Mouse (Mus musculus) urinary bladder, postnatal 36 days (tissue): Measurements from ENCODE around the gene Dazap1.
"Not testable (repeated sequence)": the region's sequence is repeated elsewhere in the genome, so short reads cannot be mapped to it uniquely, and the experiment has no call there.

Source experiments
- DNase-seq, 2 experiments: peaks; one replicate each; pipeline ENCODE4 v3.0.0; 2022; ENCODE audit warnings: low spot score in 2 of 2, mixed read lengths in 1 of 2

Gene Dazap1

DNA sequence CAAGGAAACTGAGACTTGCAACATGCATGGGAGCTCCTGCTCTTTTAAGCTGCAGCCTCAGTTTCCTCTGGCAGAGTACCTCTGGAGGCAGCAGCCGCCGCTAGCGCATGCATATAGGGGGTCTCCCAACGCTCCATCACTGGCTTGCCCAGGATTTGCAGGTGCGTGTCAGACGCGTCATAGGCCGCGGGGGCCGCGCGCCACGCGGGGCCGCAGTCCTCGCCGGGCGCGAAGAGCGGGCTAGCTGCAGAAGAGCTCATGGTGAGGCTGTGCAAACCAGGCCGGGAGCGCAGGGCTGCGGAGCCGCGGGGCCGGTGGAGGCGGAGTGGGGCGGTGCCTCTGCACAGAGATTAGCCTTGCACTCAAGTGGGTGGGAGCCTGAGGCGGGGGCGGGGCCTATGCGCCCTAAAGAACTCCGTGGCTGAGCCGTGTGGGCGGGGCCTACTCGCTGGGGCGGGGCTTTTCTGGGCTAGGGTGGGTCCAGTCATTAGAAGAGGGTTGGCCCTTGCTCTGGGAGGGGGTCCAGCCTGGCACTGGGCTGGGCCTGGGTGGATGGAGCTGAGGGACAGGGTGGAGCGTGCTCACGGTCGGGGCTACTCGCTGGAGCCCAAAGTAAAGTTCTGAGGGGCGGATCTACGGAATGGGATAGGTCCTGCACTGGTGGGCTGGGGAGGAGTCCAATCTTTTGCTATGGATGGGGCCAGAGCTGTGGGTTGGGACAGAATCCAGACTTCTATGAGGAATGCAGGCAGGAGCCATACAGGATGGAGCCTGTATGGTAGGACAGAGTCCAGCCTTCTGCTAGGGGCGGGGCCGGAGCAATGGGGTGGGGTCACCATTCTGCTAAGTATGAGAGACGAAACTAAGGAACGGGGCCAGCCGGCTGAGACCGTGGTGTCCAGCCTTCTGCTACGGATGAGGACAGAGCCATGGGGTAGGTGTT is at the start of gene Dazap1, which contains the start of gene Gamt:
Gene Dazap1 (plus strand): TSS at position 845 of the 943 bp plus-strand sequence.
Gene Gamt (minus strand): TSS at position 371 of the 943 bp plus-strand sequence.
- DNase-seq = peak; percentile 97 to 99

DNA sequence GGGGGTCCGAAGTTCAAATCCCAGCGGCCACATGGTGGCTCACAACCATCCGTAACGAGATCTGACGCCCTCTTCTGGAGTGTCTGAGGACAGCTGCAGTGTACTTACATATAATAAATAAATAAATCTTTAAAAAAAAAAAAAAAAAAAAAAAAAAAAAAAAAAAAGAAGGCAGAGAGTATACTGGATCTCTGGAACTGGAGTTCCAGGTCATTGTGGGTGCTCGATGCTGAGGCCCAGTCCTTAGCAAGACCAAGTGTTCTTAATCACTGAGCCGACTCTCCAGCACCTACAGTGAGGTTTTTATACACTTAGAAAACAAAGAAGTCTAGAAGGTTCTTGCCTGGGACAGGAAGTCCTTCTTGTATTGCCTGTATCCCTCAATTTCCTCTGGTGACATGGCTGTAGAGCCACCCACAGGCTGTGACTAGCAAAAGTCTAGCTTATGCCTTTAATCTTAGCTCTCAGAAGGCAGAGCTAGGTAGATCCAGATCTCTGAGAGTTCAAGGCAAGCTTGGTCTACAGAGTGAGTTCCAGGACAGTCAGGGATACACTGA is 49.7 kb upstream of the Dazap1 start:
- DNase-seq = not testable (repeated sequence)

DNA sequence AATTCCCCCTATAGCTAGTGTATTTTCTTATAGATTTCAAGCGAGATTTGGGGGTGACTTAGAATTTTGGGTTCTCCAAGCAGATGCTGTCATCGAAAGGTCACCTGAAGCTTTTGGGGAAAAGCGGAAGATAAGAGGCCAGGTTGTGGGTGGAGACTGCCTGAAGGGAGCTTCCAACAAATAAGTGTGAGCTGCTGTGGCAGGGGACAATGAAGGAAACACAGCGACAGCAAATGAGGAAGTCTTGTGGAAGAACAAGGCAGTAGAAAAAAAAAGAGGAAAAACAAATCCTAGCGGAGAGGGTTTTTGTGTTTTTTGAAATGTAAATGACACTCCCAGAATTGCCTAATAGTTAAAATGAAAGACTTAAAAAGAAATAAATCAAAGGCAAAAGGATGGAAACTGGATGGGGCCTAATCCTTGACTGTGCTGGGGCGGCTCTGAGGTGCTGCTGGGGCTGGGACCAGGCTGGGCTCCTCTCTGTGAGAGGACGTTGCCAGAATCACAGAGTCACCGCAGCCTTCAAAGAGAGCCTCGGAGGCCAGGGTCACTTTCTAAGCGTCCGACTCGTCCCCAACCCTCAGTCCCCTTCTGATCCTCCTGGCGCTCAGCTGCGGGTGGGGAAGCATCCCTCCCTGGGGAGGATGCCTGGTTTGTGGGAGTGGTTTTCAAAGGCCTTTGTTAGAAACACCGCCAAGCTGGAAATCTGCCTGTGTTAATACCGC is 46.1 kb upstream of the Dazap1 start:
- DNase-seq = no peak

DNA sequence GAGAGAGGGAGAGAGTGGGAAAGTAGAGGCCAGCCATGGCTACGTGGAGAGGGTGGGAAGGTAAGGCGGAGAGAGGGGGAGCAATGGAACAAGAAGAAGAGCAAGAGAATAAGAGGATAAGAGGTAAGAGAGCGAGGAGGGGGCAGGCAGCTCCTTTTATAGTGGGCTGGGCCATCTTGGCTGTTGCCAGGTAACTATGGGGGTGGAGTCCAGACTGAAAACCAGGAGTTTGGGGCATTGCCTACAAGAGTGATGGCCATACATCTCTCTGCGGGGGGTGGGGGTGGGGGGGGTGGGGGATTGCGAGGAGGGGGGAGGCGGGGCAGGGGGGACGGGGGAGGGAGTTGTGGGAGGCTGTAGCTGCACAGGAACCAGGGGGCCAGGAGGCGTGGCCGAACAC is 40.6 kb upstream of the Dazap1 start:
- no peak for DNase-seq

DNA sequence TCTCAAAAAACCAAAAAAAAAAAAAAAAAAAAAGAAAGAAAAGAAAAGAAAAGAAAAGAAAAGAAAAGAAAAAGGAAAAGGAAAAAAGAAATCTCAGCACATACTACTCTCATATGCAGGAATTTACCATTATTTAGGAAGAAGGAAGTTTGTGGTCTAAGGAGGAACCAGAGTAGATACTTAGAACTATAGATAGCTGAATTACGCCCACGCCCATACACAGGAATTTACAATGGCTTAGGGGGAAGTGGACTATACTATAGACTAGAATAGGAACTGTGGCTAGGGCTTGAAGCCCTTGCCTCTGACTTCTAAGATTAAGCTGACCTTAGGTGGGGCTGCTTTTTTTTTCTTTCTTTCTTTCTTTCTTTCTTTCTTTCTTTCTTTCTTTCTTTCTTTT is 38.1 kb upstream of the Dazap1 start:
- DNase-seq = not testable (repeated sequence)

DNA sequence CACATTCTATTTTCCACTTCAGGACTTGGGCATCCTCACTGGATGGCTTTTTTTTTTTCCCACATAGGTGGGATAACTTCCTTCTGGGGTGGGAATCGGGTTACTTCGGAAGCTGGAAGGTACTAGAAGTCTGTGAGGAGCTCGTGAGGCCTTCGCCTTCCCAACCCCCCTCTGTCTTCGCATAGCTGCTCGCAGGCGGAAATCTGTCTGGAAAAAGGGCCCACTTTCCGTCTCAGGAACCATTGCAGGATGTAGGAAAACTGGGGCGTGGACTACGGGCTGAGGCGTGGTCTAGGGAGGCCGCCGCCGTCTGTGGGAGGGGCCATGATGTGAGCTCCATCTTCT is 35.2 kb upstream of the Dazap1 start:
- no peak for DNase-seq

DNA sequence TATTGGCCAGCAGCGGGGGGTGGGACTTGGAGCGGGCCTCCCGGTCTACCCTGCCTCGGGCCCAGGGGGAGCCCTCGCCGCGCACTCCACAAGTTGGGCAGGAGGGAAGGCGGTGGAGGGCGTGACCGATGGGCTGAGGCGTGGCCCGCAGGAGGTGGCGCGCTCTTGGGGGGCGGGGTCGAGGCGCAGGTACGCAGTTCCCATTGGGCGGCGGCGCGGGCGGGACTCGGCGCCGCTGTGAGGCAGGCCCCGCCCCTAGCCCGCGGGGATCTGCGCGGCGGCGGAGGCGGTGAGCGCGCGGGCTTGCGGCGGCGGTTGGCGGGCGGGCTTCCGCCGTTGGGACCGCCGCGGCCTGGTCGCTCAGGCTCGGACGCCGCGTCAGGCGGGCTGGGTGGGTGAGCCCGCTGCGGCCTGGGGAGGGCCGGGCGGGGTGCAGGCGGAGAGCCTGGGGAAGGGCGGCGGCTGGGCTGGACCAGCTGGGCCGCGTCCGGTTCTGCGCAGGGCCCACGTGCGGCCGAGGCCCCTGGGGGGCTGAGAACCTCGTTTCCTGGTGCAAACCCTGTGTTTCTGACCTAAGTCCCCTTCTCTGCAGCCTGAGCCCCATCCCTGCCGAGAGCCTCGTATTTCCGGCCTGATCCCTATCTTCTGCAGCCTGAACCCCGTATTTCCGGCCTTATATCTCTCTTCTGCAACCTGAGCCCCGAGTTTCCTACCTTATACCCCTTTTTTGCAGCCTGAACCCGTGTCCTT is 34.7 kb upstream of the Dazap1 start, which contains the start of gene Mum1:
Gene Mum1 (plus strand): TSS at position 19 of the 750 bp plus-strand sequence.
- peak; percentile 98 to 100 for DNase-seq

DNA sequence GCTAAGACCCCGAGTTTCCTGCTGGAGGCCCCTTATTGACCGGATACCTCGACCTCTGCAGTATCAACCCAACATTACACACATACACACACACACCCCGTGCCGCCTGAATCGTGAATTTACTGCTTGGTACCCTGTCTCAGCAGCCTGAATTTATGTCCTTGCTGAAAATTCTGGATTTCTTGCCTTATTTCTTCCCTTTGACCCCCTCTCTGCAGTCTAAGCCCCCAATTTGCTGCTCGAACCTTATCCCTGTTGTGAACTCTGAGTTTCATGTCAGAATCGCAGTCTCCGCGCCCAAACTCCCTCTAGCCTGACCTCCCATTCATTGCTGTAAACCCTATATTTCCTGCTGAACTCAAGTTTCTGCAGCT is 34.1 kb upstream of the Dazap1 start:
- DNase-seq = no peak

DNA sequence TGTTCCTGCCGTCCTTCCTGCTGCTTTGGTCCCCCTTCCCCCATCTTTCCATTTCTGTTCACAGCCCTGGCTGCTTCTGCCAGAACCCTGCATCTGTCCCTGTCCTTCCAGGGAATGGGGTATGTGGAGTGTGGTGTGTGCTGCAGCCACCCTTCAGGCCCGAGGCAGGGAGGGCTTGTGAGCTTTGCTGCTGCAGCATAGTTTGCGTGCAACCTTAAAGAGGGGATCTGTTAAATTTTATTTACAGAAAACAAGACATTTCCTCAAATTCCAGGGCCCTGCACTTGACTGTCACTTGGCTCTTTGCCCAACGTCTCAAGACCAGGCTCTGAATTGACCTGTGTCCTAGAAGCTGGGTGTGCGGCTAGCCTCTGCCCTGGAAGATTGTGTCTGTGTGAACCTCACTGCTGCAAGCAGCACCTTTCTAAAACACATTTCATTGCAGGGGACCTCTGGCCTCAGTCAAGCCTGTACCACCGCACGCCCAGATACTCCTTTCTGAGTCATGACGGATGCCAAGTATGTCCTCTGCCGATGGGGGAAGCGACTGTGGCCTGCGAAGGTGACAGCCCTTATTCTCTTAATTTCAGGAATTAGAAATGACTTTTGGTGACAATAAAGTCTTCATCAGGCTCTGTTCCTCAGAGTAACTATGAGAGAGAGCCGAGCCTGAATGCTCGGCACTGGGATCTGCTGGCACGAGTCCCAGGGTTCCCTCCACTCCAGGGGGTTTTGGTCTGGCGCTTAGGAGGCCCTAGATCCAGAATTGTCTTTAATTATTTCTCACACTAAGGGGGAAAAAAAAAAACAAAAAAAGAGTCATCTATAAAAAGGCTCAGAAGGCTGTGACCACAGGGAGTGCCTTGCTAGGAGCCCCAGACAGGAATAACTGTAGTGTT is 33.2 kb upstream of the Dazap1 start:
- DNase-seq = no peak

DNA sequence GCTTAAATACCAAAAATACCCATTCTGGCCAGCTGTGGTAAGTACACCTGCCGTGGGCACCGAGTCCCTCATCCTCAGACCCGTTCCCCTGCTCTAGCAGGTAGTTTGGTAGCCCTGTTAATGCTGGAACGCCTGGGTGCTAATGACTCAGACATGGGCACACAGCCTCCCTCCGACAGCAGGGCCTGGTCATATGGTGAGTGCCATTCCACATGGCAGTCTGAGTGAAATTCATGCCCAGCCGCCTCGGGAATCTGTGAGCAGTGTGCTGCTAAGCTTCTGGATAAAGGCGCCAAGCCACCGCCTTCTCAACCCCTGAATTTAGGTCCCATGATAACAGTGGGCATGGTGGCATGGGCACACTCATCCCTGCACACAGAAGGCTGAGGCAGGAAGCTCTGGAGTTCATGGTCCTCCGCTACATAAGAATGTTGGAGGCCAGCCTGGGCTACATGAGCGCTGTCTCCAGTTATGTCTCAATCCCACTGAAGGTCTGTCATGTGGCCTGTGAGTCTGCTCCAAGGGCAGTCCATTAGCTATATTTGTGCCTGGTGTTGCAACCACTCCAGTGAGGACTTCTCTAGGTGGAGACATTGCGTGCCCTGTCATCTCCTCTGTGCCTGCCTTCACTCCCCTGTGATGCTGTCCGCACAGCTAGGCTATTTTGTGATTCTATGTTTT is 25.0 kb upstream of the Dazap1 start:
- no peak for DNase-seq

DNA sequence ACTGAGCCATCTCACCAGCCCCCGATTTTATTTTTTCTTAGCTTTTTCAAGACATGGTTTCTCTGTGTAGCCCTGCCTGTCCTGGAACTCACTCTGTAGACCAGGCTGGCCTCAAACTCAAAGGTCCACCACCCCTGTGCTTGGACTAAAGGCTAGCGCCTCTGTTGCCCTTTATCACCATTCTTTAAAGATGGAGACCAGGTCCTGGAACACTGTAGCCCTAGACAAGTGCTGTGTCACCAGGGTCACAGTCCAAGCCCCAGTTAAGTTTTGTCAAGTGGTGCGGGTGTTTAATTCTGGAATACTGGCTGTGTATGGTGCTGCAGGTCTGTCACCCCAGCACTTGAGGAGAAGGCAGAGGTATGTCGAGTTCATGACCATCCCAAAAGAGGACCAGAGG is 24.3 kb upstream of the Dazap1 start:
- DNase-seq = no peak

DNA sequence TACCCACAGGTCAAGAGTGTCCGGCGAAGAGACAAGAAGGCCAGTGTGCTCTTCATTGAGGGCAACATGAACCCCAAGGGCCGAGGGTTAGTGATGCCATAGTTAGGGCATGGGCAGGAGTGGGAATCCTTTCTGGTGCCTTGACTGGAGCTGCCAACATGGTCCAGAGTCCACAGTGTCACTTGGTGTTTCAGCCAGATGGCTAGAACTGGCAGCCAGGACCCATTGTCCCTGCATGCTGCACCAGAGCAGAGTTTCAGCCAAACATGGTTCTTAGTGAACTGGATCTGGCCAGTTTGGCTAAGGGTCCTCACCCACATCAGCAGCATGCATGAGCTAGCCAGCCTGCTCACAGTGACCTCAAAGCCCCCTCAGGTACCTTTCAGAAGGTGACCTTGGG is 23.0 kb upstream of the Dazap1 start:
- no peak for DNase-seq

DNA sequence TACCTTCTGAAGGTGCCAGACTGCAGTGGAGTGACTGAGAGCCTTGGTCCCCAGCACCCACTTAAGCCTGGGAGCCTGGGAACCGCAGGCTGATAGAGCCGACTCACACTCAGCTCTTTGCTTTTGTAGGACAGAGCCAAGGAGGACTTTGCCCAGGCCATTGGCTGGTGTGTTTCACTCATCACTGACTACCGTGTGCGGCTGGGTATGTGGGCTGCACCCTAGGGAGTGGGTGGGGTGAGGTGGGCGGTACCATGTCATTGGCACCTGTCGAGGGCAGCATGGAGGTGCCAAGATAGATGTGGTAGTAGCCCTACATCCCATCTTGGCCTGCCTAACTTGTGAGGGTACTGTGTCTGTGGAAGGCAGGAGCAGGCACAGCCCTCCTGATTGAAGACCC is 21.5 kb upstream of the Dazap1 start:
- DNase-seq = no peak

DNA sequence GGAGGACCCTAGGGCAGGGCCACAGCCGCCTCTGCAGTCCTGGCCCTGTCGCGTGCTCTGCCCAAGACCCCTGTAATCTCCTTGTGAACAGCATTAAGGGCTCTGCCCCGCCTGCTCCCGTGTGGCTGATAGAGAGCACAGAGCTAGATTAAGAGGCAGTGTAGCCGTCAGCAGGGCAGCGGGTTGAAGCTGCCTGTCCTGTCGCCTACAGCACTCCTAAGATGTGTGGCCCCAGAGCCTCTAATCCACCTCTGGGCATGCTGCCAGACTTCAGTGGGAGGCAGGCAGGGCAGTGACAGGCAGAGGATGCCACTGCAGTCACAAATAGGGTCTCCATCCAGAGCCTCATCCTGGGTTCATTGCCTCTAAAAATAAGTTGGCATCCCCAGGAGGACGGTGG is 19.2 kb upstream of the Dazap1 start:
- no peak for DNase-seq

DNA sequence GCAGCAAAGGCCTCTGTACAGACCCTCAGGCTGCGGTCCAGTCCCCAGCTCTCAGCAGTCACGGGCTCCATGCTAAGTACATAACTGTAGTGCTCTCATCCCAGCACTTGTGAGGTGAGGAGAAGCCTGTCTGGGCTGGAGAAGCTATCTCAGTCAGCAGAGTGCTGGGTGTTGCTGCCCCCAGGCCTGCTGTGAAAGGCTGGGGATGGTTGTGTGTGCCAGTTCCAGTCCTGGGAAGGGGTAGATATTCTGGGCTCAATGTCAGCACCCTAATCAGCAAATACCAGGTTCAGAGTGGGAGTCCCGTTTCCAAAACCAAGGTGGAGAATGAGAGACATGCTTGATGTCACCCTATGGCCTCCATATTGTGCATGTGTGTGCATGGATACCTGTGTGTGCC is 18.7 kb upstream of the Dazap1 start:
- no peak for DNase-seq

DNA sequence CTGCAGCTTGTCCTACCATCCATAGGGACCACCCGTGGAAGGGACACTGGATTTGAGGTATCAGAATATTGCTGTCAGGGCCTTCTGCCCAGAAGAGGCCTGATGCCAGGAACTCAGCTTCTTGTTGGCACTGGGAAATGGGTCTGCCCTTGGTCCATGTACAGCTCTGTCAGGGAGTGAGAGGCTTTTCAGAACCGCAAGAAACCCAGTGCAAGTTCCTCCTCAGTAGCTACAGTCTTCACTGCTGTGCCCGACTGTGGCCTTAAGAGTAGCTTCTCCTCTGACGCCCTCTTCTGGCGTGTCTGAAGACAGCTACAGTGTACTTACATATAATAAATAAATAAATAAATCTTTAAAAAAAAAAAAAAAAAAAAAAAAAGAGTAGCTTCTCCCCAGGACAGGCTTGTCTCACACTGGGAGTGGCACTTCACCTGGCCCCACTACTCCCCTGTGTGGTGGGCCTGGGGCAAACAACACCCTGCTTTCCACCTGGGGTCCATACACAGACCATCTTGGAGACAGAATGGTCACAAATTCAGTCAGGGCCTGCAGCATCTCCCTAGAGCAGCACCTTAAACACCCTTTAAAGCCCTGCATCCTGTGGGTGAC is 16.4 kb upstream of the Dazap1 start:
- DNase-seq = no peak

DNA sequence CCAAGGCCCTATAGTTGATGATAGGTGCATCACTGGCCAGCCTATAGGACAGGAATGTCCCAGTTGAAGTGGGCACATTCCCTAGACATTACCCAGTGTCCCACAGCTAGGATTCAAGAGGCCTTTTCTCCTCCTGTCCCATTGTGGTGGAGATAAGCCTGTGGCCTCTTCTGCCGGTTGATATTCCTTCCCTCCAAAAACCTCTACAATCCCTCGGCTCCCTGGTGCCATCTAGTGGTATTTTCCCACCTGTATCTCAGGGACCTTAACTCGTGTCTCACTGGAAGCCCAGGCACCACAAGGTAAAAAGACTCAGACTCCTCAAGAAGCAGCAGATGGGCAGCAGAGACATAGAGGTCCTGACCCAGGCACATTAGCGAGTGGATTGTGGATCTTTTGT is 15.7 kb upstream of the Dazap1 start:
- DNase-seq = peak; percentile 60 to 75

DNA sequence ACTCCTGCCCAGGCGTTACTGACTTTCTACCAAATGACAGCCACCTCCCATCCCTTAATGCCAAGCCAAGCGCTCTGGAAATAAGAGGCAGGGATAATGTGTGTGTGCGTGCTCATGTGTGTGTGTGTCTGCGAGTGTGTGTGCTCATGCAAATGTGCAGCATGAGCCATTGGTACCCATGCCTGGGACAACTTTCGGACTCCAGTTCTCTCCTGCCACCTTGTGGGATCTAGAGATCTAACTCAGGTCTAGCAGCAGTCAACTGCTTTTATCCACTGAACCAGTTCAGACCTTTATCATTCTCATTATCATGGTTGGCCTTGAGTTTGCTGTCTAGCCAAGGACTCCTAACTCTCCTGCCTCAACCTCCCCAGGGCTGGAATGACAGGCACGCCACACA is 13.4 kb upstream of the Dazap1 start:
- DNase-seq = no peak

DNA sequence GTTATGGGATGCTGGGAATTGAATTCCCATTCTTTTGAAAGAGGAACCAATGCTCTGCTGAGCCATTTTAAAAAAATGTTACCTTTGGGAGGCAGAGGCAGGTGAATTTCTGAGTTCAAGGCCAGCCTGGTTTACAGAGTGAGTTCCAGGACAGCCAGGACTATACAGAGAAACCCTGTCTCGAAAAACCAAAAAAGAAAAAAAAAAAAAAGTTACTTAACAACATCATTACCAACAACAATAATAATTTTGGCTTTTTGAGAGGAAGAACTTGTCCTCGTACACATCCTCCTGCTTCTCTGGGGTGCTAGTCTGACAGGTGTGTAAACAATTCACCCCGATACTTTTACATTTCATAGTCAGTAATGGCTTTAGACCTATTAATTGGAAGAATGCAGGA is 12.8 kb upstream of the Dazap1 start:
- DNase-seq = not testable (repeated sequence)
